Mouse (Mus musculus): ENCODE measurements at regions not wholly inside any gene's neighbourhood (a gene's known extent, or its start where the extent isn't known, plus 50 kb on each side); places are given as distances from the start of the nearest gene placed in this dataset.

- Histone ChIP-seq H3K9ac (ENCODE audit: low read depth, low read length) (no peak overlapping the region), H3K4me3 (no peak overlapping the region), H3K4me1 (ENCODE audit: control insufficient read depth, insufficient read depth, low read length) (no peaks in the 10 kb centered on the region), H3K27ac (no peak overlapping the region), H3K36me3 (ENCODE audit: control insufficient read depth, insufficient read depth, low read length) (no peaks in the 10 kb centered on the region), H3K79me2 (replicated peaks; ENCODE audit: control insufficient read depth, insufficient read depth, low read length) (no peaks in the 10 kb centered on the region), H3K27me3 (ENCODE audit: control insufficient read depth, insufficient read depth, low read length) (no peaks in the 10 kb centered on the region)
- no peak for DNase-seq
- intact Hi-C loops (cut with DNase I) = no loop called here
- TF ChIP-seq EP300 (IDR thresholded peaks at IDR 0.05; ENCODE audit: insufficient read depth, low read depth, low read length) = no peak
- TF ChIP-seq CTCF (IDR thresholded peaks at IDR 0.05) = no peak
- no peak for TF ChIP-seq POLR2A (IDR thresholded peaks at IDR 0.05; ENCODE audit: insufficient read depth, low read depth, low read length)
- 70% methylated on average over 2 of the region's 2 CpGs for WGBS
Observed at GRCm38 (mm10) chrX:5765702-5766101, 96.8 kb downstream of the Btbd35f7 start.

- TF ChIP-seq EP300 (IDR thresholded peaks at IDR 0.05; ENCODE audit: insufficient read depth, low read depth, low read length) (no peak), POLR2A (IDR thresholded peaks at IDR 0.05; ENCODE audit: insufficient read depth, low read depth, low read length) (no peak), CTCF (IDR thresholded peaks at IDR 0.05) (no peak)
- no peak for DNase-seq
- intact Hi-C loops (cut with DNase I) = no loop called here
- no peaks in the 10 kb centered on the region for H3K27me3 ChIP-seq (ENCODE audit: control insufficient read depth, insufficient read depth, low read length)
- no peak overlapping the region for H3K9ac ChIP-seq (ENCODE audit: low read depth, low read length)
- H3K4me1 ChIP-seq (ENCODE audit: control insufficient read depth, insufficient read depth, low read length) = no peaks in the 10 kb centered on the region
- H3K27ac ChIP-seq = no peak overlapping the region
- no peaks in the 10 kb centered on the region for H3K36me3 ChIP-seq (ENCODE audit: control insufficient read depth, insufficient read depth, low read length)
- WGBS = 59% methylated on average over 2 of the region's 2 CpGs
- H3K79me2 ChIP-seq (replicated peaks; ENCODE audit: control insufficient read depth, insufficient read depth, low read length) = no peaks in the 10 kb centered on the region
- no peak overlapping the region for H3K4me3 ChIP-seq
Observed at GRCm38 (mm10) chrX:5798433-5798832, 129.6 kb downstream of the Btbd35f7 start.

- Histone ChIP-seq H3K27me3 (ENCODE audit: control insufficient read depth, insufficient read depth, low read length) (no peaks in the 10 kb centered on the region), H3K4me3 (no peak overlapping the region), H3K4me1 (ENCODE audit: control insufficient read depth, insufficient read depth, low read length) (no peaks in the 10 kb centered on the region), H3K79me2 (replicated peaks; ENCODE audit: control insufficient read depth, insufficient read depth, low read length) (no peaks in the 10 kb centered on the region), H3K36me3 (ENCODE audit: control insufficient read depth, insufficient read depth, low read length) (no peaks in the 10 kb centered on the region), H3K27ac (no peak overlapping the region), H3K9ac (ENCODE audit: low read depth, low read length) (no peak overlapping the region)
- no peak for TF ChIP-seq EP300 (IDR thresholded peaks at IDR 0.05; ENCODE audit: insufficient read depth, low read depth, low read length)
- no peak for TF ChIP-seq CTCF (IDR thresholded peaks at IDR 0.05)
- no peak for TF ChIP-seq POLR2A (IDR thresholded peaks at IDR 0.05; ENCODE audit: insufficient read depth, low read depth, low read length)
- 59% methylated on average over 1 of the region's 1 CpGs for WGBS
- DNase-seq = no peak
- intact Hi-C loops (cut with DNase I) = no loop called here
Observed at GRCm38 (mm10) chrX:5798902-5799301, 130.0 kb downstream of the Btbd35f7 start.

- Histone ChIP-seq H3K27ac (no peak overlapping the region), H3K27me3 (ENCODE audit: control insufficient read depth, insufficient read depth, low read length) (no peaks in the 10 kb centered on the region), H3K36me3 (ENCODE audit: control insufficient read depth, insufficient read depth, low read length) (no peaks in the 10 kb centered on the region), H3K79me2 (replicated peaks; ENCODE audit: control insufficient read depth, insufficient read depth, low read length) (no peaks in the 10 kb centered on the region), H3K4me3 (no peak overlapping the region), H3K4me1 (ENCODE audit: control insufficient read depth, insufficient read depth, low read length) (no peaks in the 10 kb centered on the region), H3K9ac (ENCODE audit: low read depth, low read length) (no peak overlapping the region)
- TF ChIP-seq CTCF (IDR thresholded peaks at IDR 0.05) = peak; percentile 14; the same call in 1 of the 2 replicates
- TF ChIP-seq POLR2A (IDR thresholded peaks at IDR 0.05; ENCODE audit: insufficient read depth, low read depth, low read length) = no peak
- 29% methylated on average over 1 of the region's 1 CpGs for WGBS
- intact Hi-C loops (cut with DNase I) = no loop called here
- no peak for DNase-seq
Observed at GRCm38 (mm10) chrX:5803181-5803580, 134.3 kb downstream of the Btbd35f7 start.

Data from heart, adult 2 months (tissue).